Mouse (Mus musculus) Muller cell, postnatal 12 days (primary cell): ENCODE measurements around the gene Tec.

Source experiments
- DNase-seq: peaks from one replicate; pipeline ENCODE4 v3.0.0-alpha.2; 2015; ENCODE audit errors: inconsistent ontology term

Tec gene

DNA sequence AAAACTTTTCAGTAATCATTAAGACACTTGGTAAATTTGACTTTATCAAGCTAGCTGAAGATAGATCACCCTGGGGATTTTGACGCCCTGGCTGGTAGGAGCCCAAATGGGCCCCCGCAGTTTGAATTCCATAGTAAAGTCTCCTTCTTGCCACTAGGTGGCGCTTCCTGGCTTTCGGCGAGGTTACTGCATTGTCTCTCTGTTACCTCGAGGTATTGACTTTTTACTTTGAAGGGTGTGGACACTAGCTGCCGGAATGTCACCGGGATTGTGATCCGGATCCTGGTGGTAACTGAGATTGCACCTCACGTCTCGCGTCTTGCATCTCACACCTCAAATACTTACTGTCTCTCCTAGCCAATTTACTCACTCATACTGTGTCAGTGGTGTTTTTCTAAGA, 23.3 kb upstream of the Tec start:
- peak; percentile 54 for DNase-seq

DNA sequence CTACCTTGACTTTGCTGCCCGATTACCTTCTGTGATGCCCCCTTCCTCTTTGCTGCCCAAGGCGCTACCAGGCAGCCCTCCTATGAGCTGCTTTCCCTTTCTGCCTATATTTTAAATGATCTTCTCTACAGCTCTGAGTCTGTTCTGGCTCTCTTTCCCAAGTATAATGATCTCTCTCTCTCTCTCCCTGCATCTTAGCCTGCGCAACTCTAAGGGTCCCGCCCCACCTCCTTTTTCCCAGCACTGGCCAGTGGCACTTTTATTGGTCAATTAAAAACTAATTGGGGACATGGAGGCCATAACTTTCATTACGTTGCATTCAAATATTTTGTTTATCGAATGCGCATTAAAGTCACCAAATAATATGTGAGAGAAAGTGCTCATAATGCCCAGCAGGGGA, 20.0 kb upstream of the Tec start:
- no peak for DNase-seq

DNA sequence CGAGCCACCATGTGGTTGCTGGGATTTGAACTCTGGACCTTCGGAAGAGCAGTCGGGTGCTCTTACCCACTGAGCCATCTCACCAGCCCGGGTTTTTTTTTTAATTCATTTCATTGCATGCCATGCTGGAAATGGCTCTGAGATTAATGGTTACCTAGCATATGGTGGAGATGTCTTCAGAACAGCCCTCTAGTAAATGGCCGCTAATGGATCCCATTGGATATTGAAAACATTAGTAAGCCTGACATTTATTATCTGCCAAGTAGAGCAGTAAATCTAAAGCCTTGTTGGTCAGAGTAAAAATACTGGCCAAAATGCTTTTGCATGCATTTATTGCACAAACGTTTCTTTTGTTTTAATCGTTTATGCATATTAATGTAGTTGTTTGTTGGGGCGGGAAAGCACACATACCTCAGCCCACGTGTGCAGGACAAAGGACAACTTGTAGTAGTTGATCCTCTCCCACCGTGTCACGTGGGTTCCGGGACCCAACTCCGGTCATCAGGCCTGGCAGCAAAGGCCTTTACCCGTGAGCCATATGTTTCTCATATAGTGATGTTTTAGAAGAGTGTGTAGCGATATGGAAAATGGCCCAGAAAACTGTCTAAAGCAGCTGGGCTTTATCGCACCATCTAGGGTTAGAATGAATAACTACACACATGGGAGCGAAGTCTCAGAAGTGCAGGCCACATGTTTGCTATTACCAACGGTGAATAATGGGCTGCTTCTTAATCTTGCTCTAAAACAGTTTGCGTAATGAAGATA, 18.4 kb upstream of the Tec start:
- DNase-seq, result no peak

- DNase-seq, result no peak
Observed at GRCm38 (mm10) chr5:72883706-72884105, 15.4 kb upstream of the Tec start.

- DNase-seq, result no peak
Observed at GRCm38 (mm10) chr5:72882412-72882765, 14.1 kb upstream of the Tec start.

- DNase-seq, result no peak
Observed at GRCm38 (mm10) chr5:72881748-72882411, 13.6 kb upstream of the Tec start.

GRCm38 (mm10) chr5:72879736-72880135, 11.5 kb upstream of the Tec start:
- DNase-seq, result no peak

- no peak for DNase-seq
Observed at GRCm38 (mm10) chr5:72871114-72871513, 2.8 kb upstream of the Tec start.

DNA sequence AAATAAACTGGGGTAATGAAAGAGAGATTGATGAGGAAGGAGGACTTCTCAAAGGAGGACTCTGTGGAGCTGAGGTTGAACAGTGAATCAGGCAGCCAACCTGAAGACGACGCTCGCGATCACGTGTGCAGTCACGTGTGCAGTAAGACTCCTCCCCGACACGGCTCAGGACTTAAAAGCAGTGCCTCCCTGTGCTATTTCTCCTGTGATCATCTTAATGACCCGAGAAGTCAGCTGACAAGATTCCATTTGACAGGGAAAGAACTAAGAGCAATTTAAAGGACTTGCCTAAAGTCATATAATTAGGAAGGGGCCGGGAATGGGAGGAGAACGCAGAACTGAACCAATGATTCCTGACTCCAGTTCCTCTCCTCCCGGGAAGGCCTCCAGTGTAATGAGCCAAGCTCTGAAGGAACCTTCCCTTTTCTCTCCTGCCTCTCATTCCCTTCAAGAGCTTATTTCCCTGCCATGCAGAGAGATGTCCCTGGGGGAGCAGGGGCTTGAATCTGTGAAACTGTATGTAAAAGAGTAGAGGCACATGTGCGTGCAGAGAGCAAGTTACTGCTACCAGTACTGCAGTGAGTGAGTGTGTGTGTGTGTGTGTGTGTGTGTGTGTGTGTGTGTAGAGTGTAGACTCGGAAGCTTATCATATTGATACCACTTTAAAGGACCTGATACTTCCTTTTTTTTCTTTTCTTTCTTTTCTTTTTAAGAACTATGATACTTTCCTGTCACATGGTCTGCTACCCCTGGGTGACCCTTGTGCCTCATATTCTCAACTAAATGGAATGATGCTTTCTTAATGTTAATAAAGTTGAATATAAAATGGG, 1.7 kb upstream of the Tec start:
- DNase-seq, result no peak

GRCm38 (mm10) chr5:72867036-72867672, 1.1 kb downstream of the Tec start:
- DNase-seq, result no peak

DNA sequence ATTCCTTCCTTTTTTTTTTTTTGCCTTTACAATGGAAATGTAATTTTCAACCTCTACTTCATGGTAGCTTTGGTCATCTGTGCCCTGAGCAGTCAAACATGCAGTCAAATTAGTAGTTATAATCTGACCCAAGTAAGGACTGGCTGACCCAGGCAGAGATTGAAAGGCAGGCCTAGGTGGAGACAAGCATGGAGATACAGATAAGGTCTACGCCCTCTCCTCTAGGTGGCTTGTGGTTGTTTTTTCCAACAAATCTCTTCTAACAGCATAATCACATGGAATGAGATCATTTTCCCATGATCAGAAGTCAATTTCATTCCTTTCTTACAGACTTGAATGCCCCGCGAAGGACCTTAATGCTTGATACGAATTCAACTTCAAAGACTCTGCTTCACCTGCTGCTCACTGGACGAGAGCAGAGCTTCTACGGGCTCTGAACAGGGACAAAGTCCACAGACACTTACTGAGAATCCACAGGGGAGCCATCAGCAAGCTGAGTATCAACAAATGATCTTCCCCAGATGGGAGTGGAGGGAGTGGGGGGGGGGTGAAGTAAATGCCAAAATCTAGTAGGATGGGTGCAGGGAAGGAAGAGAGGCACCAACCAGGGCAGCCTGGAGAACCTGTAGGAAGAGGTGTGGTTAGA, 1.9 kb downstream of the Tec start:
- DNase-seq, result no peak

GRCm38 (mm10) chr5:72864654-72865178, 3.6 kb downstream of the Tec start:
- no peak for DNase-seq

DNA sequence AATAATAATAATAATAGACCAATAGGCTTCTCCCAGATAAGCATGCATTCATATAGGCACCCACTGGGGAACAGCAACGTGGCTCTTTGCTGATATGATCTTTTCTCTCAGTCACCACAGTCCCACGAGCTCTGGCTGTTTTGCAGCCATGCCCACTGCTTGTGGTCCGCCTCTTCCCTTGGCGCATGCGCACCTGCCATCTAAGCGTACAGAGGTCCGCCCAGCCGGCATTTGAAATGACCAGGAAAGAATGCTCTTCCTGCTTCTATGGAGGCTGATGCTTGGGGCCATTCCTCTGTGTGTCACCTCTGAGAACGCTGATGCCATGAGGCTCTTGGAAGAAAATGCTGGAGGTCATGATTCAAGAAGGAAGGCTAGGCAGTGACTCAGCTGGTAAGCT, 5.1 kb downstream of the Tec start:
- DNase-seq, result no peak

- DNase-seq, result no peak
Observed at GRCm38 (mm10) chr5:72861726-72862385, 6.4 kb downstream of the Tec start.

DNA sequence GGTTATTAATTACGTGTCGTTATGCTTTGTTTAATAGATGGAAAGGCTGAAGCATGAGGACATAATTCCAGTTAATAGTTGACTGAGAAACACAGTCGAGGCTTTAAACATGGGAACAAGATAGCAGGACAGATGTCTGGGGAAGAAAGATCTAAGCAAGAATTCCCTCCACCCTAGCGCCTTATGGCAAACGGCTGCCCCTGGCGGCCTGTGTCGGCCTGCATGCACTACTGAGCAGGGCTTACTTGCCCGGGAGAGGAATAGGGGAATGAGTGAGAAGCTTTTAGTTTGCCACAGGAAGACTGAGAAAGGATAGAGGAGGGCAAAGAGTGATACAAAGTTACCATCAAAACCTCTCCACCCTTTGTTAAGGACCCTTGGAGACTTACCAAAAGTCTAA, 7.4 kb downstream of the Tec start:
- no peak for DNase-seq

- DNase-seq, result no peak
Observed at GRCm38 (mm10) chr5:72858306-72858705, 10.0 kb downstream of the Tec start.

- DNase-seq, result no peak
Observed at GRCm38 (mm10) chr5:72857756-72858155, 10.5 kb downstream of the Tec start.

DNA sequence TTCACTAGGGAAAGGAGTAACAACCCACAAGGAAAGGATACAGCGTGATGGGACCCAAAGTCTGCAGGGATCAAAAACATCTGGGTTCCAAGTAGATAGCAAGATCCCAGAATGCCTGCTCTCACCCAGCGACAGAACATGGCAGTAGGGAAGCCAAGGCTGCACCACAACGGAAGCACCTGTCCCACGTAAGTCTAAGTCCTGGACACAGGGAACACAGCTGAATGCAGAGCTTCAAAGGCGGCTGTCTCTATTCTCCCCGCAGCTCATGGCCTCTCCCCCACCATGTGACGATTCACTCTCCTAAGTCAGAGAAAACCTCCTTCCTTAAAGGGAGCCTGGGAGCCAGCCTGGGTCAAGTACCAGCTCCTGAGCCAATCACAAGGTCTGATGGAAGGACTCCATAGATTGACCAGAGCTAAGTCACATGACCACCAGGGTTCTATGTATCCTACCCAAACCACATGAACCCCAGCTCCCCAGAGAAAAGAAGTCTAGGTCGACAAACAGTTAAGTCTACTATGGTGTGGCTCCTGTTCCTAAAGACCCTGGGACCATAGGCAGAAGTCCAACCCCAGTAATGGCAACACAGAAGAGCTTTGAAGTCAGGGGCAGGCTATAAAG, 11.9 kb downstream of the Tec start:
- no peak for DNase-seq

DNA sequence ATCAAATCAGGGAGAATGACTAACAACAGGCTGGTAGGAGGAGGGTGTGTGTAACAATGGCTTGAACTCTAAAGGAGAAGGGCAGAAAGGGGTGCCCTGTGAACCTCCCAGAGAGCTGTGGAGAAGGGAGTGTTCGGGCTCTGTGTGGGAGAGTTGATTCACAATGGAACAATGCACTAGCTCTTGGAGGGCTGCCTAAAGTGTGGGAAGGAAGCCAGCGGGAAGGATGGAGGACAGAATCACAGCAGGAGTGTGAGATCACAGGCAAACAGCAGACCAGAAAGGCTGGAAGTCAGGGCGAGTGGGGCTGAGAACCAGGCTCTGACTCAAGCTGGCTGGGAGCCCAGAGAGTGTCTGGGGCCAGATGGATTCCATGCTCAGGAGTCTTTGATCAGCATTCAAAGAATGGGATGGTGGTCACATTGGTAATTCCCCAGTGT, 12.6 kb downstream of the Tec start:
- peak; percentile 98 for DNase-seq
